Mouse (Mus musculus) intestine, postnatal 0 days (tissue): ENCODE measurements around the gene Zdhhc17. TPM values are rescaled to one million over a fixed set of nuclear protein-coding genes. Genes with fewer than 3 reads are reported as not detected.
A peak's percentile ranks its signal among the peaks of the same experiment; 100 is the strongest.

ENCODE experiments used
- ATAC-seq: fragments of 200-750 bp; cut with Nextera tagmentation; 2 replicates; pipeline ENCODE4 v1.8.0; 2017; ENCODE audit warnings: mild to moderate bottlenecking, moderate TSS enrichment, moderate library complexity
- H3K27ac ChIP-seq: fragments of 300-500 bp; sonication (generic); 2 replicates; pipeline ENCODE4 v1.5.1; 2014; ENCODE audit warnings: mild to moderate bottlenecking, low read depth, low read length, moderate library complexity
- H3K27me3 ChIP-seq: fragments of 300-500 bp; sonication (generic); replicated peaks from 2 replicates; pipeline ENCODE4 v1.6.1; 2014; ENCODE audit warnings: low read length, mixed read lengths; ENCODE audit not compliant: control insufficient read depth, insufficient read depth
- H3K36me3 ChIP-seq: fragments of 300-500 bp; sonication (generic); 2 replicates; pipeline ENCODE4 v1.6.1; 2014; ENCODE audit warnings: mild to moderate bottlenecking, moderate library complexity; ENCODE audit not compliant: control insufficient read depth, insufficient read depth
- H3K4me1 ChIP-seq: fragments of 300-500 bp; sonication (generic); replicated peaks from 2 replicates; pipeline ENCODE4 v1.6.1; 2014; ENCODE audit warnings: antibody characterized with exemption, low read length, mixed read lengths; ENCODE audit not compliant: control insufficient read depth, insufficient read depth
- H3K4me2 ChIP-seq: fragments of 300-500 bp; sonication (generic); replicated peaks from 2 replicates; pipeline ENCODE4 v1.6.1; 2014; ENCODE audit warnings: low read depth, mild to moderate bottlenecking, moderate library complexity
- H3K4me3 ChIP-seq: fragments of 300-500 bp; sonication (generic); 2 replicates; pipeline ENCODE4 v1.5.1; 2014; ENCODE audit warnings: low read depth, low read length
- H3K9ac ChIP-seq: fragments of 300-500 bp; sonication (generic); 2 replicates; pipeline ENCODE4 v1.6.1; 2014; ENCODE audit warnings: mild to moderate bottlenecking, low read depth, low read length
- H3K9me3 ChIP-seq: fragments of 300-500 bp; sonication (generic); 2 replicates; pipeline ENCODE4 v1.6.1; 2016; ENCODE audit warnings: mixed run types; ENCODE audit not compliant: control insufficient read depth
- CTCF ChIP-seq: sonication (generic); IDR thresholded peaks from 2 replicates; pipeline ENCODE4 v1.5.1; 2016; ENCODE audit warnings: low read depth, mild to moderate bottlenecking, control low read depth, antibody characterized with exemption, moderate library complexity
- WGBS: fragments of 180-500 bp; shearing (Covaris S2); extraction: QIAGEN DNeasy Blood & Tissue Kit; methylation state at CpG from one replicate; pipeline ENCODE4 v1.1.7; 2014; 5-methylcytosine and 5-hydroxymethylcytosine counted together
- polyA plus RNA-seq: library from polyadenylated mRNA; unstranded; fragments of >200 nt; fragmentation: Nextera tagmentation; extraction: Ambion mirVana; gene quantifications from 2 replicates; pipeline ENCODE4 v1.2.1, GENCODE M21; 2015

Zdhhc17 gene
- 5.4 and 5.9 TPM in 2 replicates for polyA plus RNA-seq

GRCm38 (mm10) chr10:111009641-111010479, at the start of gene Zdhhc17:
TSS of gene Zdhhc17 (minus strand) at chr10:111010140.
- Histone ChIP-seq H3K9me3 (no peaks in the 10 kb centered on the region), H3K4me2 (peak within 1 kb of the TSS; percentile 88), H3K4me3 (peak within 1 kb of the TSS; percentile 92), H3K27ac (peak within 1 kb of the TSS; percentile 95), H3K27me3 (no peaks in the 10 kb centered on the region), H3K4me1 (peaks cover 6% of the 10 kb centered on the region; the same call in 1 of the 2 replicates), H3K36me3 (no peaks in the 10 kb centered on the region), H3K9ac (peak within 1 kb of the TSS; percentile 96)
- ATAC-seq: peak; percentile 92
- TF ChIP-seq CTCF: no peak
- 0% methylated on average over 104 of the region's 112 CpGs for WGBS

GRCm38 (mm10) chr10:111055770-111056169, 45.8 kb upstream of the Zdhhc17 start:
- no peaks in the 10 kb centered on the region for H3K4me1 ChIP-seq
- no peaks in the 10 kb centered on the region for H3K27me3 ChIP-seq
- H3K9ac ChIP-seq: no peak overlapping the region
- H3K36me3 ChIP-seq: no peaks in the 10 kb centered on the region
- WGBS: 47% methylated on average over 4 of the region's 4 CpGs
- no peak for TF ChIP-seq CTCF
- ATAC-seq: no peak
- H3K27ac ChIP-seq: no peak overlapping the region
- H3K9me3 ChIP-seq: no peaks in the 10 kb centered on the region
- H3K4me2 ChIP-seq: no peak overlapping the region
- no peak overlapping the region for H3K4me3 ChIP-seq

- H3K9me3 ChIP-seq: no peaks in the 10 kb centered on the region
- H3K4me3 ChIP-seq: no peak overlapping the region
- no peak overlapping the region for H3K27ac ChIP-seq
- ATAC-seq: no peak
- no peaks in the 10 kb centered on the region for H3K27me3 ChIP-seq
- 86% methylated on average over 3 of the region's 3 CpGs for WGBS
- no peak overlapping the region for H3K9ac ChIP-seq
- no peaks in the 10 kb centered on the region for H3K4me1 ChIP-seq
- no peak for TF ChIP-seq CTCF
- no peaks in the 10 kb centered on the region for H3K36me3 ChIP-seq
- H3K4me2 ChIP-seq: no peak overlapping the region
These were observed 41.7 kb upstream of the Zdhhc17 start for GRCm38 (mm10) chr10:111051606-111052005.

- Histone ChIP-seq H3K9me3 (no peaks in the 10 kb centered on the region), H3K4me2 (no peak overlapping the region), H3K4me3 (no peak overlapping the region), H3K9ac (no peak overlapping the region), H3K27me3 (no peaks in the 10 kb centered on the region), H3K4me1 (no peaks in the 10 kb centered on the region), H3K27ac (no peak overlapping the region), H3K36me3 (no peaks in the 10 kb centered on the region)
- TF ChIP-seq CTCF: no peak
- 71% methylated on average over 4 of the region's 4 CpGs for WGBS
- ATAC-seq: no peak
These were observed 40.6 kb upstream of the Zdhhc17 start for GRCm38 (mm10) chr10:111050511-111050910.

GRCm38 (mm10) chr10:111050061-111050460, 40.1 kb upstream of the Zdhhc17 start:
- Histone ChIP-seq H3K36me3 (no peaks in the 10 kb centered on the region), H3K4me2 (no peak overlapping the region), H3K9me3 (no peaks in the 10 kb centered on the region), H3K9ac (no peak overlapping the region), H3K27me3 (no peaks in the 10 kb centered on the region), H3K27ac (no peak overlapping the region), H3K4me1 (no peaks in the 10 kb centered on the region), H3K4me3 (no peak overlapping the region)
- TF ChIP-seq CTCF: no peak
- no peak for ATAC-seq
- 70% methylated on average over 3 of the region's 3 CpGs for WGBS

GRCm38 (mm10) chr10:111047895-111048294, 38.0 kb upstream of the Zdhhc17 start:
- no peak overlapping the region for H3K9ac ChIP-seq
- 42% methylated on average over 7 of the region's 7 CpGs for WGBS
- H3K4me3 ChIP-seq: no peak overlapping the region
- H3K4me2 ChIP-seq: no peak overlapping the region
- H3K27me3 ChIP-seq: no peaks in the 10 kb centered on the region
- TF ChIP-seq CTCF: no peak
- no peaks in the 10 kb centered on the region for H3K4me1 ChIP-seq
- H3K36me3 ChIP-seq: no peaks in the 10 kb centered on the region
- no peak for ATAC-seq
- peaks cover 9% of the 10 kb centered on the region for H3K9me3 ChIP-seq
- H3K27ac ChIP-seq: no peak overlapping the region
